Mouse (Mus musculus): ENCODE data around the gene Frrs1l. TPM values are rescaled to one million over a fixed set of nuclear protein-coding genes. Genes with fewer than 3 reads are reported as not detected.

The Frrs1l gene
- polyA plus RNA-seq, 1 experiment from 2014 or later = 0.51 TPM

DNA sequence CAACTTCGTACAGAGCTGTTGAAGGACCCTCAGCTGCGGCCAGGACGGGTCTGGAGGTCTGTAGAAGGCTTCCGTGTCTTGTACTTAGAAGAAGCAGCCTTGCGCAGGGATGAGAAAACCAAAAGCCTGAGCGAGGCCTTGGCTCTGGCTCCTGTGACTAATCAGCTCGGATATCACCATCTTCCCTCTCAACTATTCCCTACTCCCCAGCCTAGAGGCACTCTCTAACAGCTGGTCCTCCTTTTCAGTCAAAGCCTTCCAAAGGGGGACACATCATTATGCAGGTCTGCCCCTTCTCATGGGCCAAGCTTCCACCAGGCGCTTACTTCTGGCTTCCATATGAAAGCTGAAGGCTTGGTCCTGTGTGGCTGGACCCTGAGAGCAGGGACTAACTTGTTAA is 13.7 kb upstream of the Frrs1l start:
- 84% methylated on average over 8 of the region's 8 CpGs for WGBS
- Histone ChIP-seq H3K9me3 (ENCODE audit: control insufficient read depth, low read length) (no peaks in the 10 kb centered on the region), H3K27ac (replicated peaks; ENCODE audit: low read depth, low read length) (no peak overlapping the region), H3K27me3 (ENCODE audit: control insufficient read depth, insufficient read depth, low read length) (no peaks in the 10 kb centered on the region), H3K4me2 (ENCODE audit: low read depth, severe bottlenecking) (no peak overlapping the region), H3K4me1 (ENCODE audit: control insufficient read depth, insufficient read depth, low read length) (no peaks in the 10 kb centered on the region), H3K9ac (ENCODE audit: low read length) (no peak overlapping the region), H3K36me3 (ENCODE audit: control insufficient read depth, insufficient read depth, low read length) (no peaks in the 10 kb centered on the region), H3K4me3 (ENCODE audit: low read depth, low read length) (no peak overlapping the region)
- DNase-seq (ENCODE audit: low spot score) (no peak), ATAC-seq (ENCODE audit: insufficient number of reproducible peaks, low FRiP score, low TSS enrichment, low read depth) (no peak)

DNA sequence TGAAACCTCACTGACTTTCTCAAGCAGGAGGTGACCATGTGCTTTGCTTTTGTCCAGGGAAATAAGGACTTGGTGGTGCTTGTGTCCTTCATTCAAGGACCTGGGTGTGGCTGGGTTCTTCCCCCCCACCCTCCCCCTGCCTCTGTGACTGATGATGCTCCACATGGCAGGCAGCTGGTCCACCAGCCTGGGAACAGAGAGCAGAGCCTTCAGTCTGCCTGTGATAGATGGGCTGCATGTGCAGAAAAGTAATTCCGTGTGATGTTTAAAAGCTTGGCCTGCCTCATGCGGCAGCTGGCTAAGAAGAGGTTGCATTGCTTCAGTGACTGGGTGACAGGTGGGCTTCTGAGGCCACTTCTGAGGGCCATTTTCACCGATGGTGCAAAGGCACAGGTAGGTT is 12.6 kb upstream of the Frrs1l start:
- Histone ChIP-seq H3K4me2 (ENCODE audit: low read depth, severe bottlenecking) (no peak overlapping the region), H3K27ac (replicated peaks; ENCODE audit: low read depth, low read length) (no peak overlapping the region), H3K27me3 (ENCODE audit: control insufficient read depth, insufficient read depth, low read length) (no peaks in the 10 kb centered on the region), H3K9ac (ENCODE audit: low read length) (no peak overlapping the region), H3K4me1 (ENCODE audit: control insufficient read depth, insufficient read depth, low read length) (no peaks in the 10 kb centered on the region), H3K36me3 (ENCODE audit: control insufficient read depth, insufficient read depth, low read length) (no peaks in the 10 kb centered on the region), H3K9me3 (ENCODE audit: control insufficient read depth, low read length) (no peaks in the 10 kb centered on the region), H3K4me3 (ENCODE audit: low read depth, low read length) (no peak overlapping the region)
- DNase-seq (ENCODE audit: low spot score) (no peak), ATAC-seq (ENCODE audit: insufficient number of reproducible peaks, low FRiP score, low TSS enrichment, low read depth) (no peak)
- WGBS = 36% methylated on average over 3 of the region's 3 CpGs

DNA sequence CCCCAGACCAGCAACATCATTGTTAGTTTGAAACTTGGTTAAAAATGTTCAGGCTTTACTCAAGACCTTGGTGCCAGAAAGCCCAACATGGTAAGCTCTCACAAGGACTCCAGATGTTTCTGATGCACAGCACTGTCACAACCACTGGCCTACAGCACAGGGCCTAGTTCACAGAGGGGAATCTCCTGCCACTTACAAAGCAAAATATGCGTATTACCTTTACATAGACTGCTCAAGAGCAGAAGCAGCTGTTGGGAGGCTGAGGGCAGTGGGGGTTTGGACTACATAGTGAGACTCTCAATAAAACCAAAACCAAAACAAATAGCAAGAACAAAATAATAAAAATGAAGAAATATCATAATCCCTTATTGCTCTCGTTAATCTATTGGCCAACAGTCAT is 11.2 kb upstream of the Frrs1l start:
- Histone ChIP-seq H3K9me3 (ENCODE audit: control insufficient read depth, low read length) (no peaks in the 10 kb centered on the region), H3K4me3 (ENCODE audit: low read depth, low read length) (no peak overlapping the region), H3K4me2 (ENCODE audit: low read depth, severe bottlenecking) (no peak overlapping the region), H3K9ac (ENCODE audit: low read length) (no peak overlapping the region), H3K27ac (replicated peaks; ENCODE audit: low read depth, low read length) (no peak overlapping the region), H3K4me1 (ENCODE audit: control insufficient read depth, insufficient read depth, low read length) (no peaks in the 10 kb centered on the region), H3K36me3 (ENCODE audit: control insufficient read depth, insufficient read depth, low read length) (no peaks in the 10 kb centered on the region), H3K27me3 (ENCODE audit: control insufficient read depth, insufficient read depth, low read length) (no peaks in the 10 kb centered on the region)
- ATAC-seq (ENCODE audit: insufficient number of reproducible peaks, low FRiP score, low TSS enrichment, low read depth) (no peak), DNase-seq (ENCODE audit: low spot score) (no peak)
- WGBS = 90% methylated on average over 2 of the region's 2 CpGs

DNA sequence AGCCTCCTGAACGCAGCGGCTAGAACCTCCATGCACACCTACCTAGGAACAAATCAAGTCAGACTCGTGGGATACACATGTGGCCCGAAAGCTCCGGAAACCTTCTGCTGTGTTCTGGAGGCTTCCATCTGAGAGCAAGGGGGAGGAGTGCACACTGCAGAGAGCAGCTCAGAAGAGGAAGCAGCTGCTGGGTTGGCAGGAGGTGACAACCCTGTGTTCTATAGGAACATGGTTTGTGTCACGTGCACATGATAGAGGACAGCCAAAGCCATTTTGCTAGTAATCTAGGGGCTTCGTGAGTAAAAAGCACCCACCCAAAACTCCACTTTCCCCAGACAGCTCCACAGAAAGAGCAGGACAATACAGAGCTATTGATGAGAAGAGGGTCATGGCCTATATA is 3.1 kb upstream of the Frrs1l start:
- Histone ChIP-seq H3K9ac (ENCODE audit: low read length) (no peak overlapping the region), H3K27me3 (ENCODE audit: control insufficient read depth, insufficient read depth, low read length) (peaks cover 26% of the 10 kb centered on the region), H3K27ac (replicated peaks; ENCODE audit: low read depth, low read length) (no peak overlapping the region), H3K9me3 (ENCODE audit: control insufficient read depth, low read length) (no peaks in the 10 kb centered on the region), H3K4me1 (ENCODE audit: control insufficient read depth, insufficient read depth, low read length) (no peaks in the 10 kb centered on the region), H3K4me3 (ENCODE audit: low read depth, low read length) (no peak overlapping the region), H3K4me2 (ENCODE audit: low read depth, severe bottlenecking) (no peak overlapping the region), H3K36me3 (ENCODE audit: control insufficient read depth, insufficient read depth, low read length) (no peaks in the 10 kb centered on the region)
- 85% methylated on average over 7 of the region's 7 CpGs for WGBS
- DNase-seq (ENCODE audit: low spot score) (no peak), ATAC-seq (ENCODE audit: insufficient number of reproducible peaks, low FRiP score, low TSS enrichment, low read depth) (no peak)

DNA sequence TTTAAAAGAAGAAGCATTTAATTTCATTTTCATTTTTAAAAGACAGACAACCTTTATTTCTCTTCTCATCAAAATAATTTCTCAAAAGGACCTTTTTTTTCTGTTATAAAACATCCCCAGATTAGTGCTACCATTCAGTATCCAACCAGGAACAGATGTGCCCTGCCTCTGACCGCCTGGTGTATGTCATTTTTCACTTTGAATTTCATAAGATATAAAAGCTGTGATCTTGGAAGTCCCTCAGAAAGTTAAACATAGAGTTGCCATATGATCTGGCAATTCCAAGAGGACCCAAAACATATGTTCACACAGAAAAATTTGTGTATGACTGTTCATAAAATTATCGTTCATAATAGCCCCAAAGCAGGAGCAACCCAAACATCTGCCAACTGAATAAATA is 1.8 kb upstream of the Frrs1l start:
- Histone ChIP-seq H3K4me3 (ENCODE audit: low read depth, low read length) (no peak overlapping the region), H3K4me1 (ENCODE audit: control insufficient read depth, insufficient read depth, low read length) (no peaks in the 10 kb centered on the region), H3K9ac (ENCODE audit: low read length) (no peak overlapping the region), H3K9me3 (ENCODE audit: control insufficient read depth, low read length) (no peaks in the 10 kb centered on the region), H3K36me3 (ENCODE audit: control insufficient read depth, insufficient read depth, low read length) (no peaks in the 10 kb centered on the region), H3K4me2 (ENCODE audit: low read depth, severe bottlenecking) (no peak overlapping the region), H3K27ac (replicated peaks; ENCODE audit: low read depth, low read length) (no peak overlapping the region), H3K27me3 (ENCODE audit: control insufficient read depth, insufficient read depth, low read length) (peaks cover 26% of the 10 kb centered on the region)
- WGBS = 76% methylated on average over 2 of the region's 2 CpGs
- ATAC-seq (ENCODE audit: insufficient number of reproducible peaks, low FRiP score, low TSS enrichment, low read depth) (no peak), DNase-seq (ENCODE audit: low spot score) (no peak)

DNA sequence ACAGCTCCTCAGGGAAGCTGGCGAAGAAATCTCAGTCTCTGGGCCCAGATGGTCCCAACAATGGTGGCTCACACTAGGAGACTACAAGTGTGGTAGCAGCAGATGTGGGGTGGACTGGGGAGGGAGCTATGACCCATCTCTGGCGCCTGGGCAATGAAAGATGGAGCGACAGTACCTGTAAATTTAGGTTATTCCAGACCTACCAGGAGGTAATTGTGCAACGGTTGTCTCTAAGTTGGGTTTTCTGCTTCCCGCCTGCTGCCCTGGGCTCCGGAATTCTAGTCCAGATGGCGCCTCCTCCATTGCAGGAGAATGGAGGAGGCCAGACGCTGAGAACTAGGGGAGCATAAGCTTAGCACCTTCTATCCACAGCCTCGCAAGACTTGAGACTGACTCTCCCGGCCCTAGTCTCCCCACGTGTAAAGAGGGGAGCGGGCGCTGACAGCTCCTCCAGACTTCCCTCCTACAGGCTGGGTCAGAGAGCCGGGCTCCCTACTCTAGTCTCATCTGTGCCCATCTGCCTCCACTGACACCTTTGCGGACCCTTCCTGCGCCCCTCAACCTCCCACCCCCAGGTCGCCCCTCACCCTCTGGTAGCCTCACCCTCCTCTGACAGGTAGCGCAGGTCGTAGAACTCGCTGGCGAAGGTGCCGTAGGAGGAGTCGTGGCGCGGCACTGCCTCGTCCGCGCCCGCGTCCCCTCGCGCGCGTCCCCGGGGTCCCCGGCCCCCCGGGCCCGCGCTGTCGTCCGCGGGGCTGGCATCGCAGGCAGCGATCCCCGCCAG is 568 bp downstream of the Frrs1l start:
- H3K4me2 ChIP-seq (ENCODE audit: low read depth, severe bottlenecking) = peak overlapping the region; percentile 99
- no peaks in the 10 kb centered on the region for H3K9me3 ChIP-seq (ENCODE audit: control insufficient read depth, low read length)
- ATAC-seq (ENCODE audit: insufficient number of reproducible peaks, low FRiP score, low TSS enrichment, low read depth) (peak; percentile 39), DNase-seq (ENCODE audit: low spot score) (peak; percentile 46)
- 4% methylated on average over 45 of the region's 45 CpGs for WGBS
- H3K36me3 ChIP-seq (ENCODE audit: control insufficient read depth, insufficient read depth, low read length) = no peaks in the 10 kb centered on the region
- peaks cover 26% of the 10 kb centered on the region for H3K27me3 ChIP-seq (ENCODE audit: control insufficient read depth, insufficient read depth, low read length)
- no peaks in the 10 kb centered on the region for H3K4me1 ChIP-seq (ENCODE audit: control insufficient read depth, insufficient read depth, low read length)
- peak overlapping the region; percentile 65 for H3K4me3 ChIP-seq (ENCODE audit: low read depth, low read length)
- peak overlapping the region; percentile 60 for H3K9ac ChIP-seq (ENCODE audit: low read length)
- H3K27ac ChIP-seq (replicated peaks; ENCODE audit: low read depth, low read length) = no peak overlapping the region

DNA sequence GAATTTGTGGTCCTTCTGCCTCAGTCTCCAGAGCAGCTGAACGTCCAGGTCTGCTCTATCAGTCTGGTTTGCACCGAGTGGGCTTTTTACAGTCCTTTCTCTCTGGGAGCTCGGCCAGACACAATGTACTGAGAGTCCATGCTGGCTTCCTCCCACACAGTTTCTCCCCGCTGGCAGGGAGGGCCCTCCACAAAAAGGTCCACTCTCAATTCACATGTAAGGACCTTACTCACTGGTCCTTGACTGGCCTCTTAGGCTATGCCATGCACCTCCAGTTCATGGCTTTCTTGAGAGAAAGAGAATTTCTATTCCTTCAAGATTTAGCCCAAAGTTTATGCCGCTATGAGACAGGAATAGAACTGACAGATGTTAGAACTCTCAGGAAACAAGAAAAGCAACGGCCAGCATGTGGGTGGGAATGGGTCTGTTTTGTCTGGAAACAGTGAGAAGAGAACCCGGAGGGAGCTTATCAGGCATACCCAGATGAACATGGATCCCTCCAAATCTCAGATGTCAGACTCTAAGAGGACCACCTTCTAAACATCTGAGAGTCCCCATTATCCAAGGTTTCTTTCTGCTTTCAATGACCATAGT is 24.5 kb downstream of the Frrs1l start:
- Histone ChIP-seq H3K4me1 (ENCODE audit: control insufficient read depth, insufficient read depth, low read length) (no peaks in the 10 kb centered on the region), H3K4me3 (ENCODE audit: low read depth, low read length) (no peak overlapping the region), H3K27ac (replicated peaks; ENCODE audit: low read depth, low read length) (no peak overlapping the region), H3K36me3 (ENCODE audit: control insufficient read depth, insufficient read depth, low read length) (no peaks in the 10 kb centered on the region), H3K27me3 (ENCODE audit: control insufficient read depth, insufficient read depth, low read length) (no peaks in the 10 kb centered on the region), H3K9ac (ENCODE audit: low read length) (no peak overlapping the region), H3K9me3 (ENCODE audit: control insufficient read depth, low read length) (no peaks in the 10 kb centered on the region), H3K4me2 (ENCODE audit: low read depth, severe bottlenecking) (no peak overlapping the region)
- ATAC-seq (ENCODE audit: insufficient number of reproducible peaks, low FRiP score, low TSS enrichment, low read depth) = no peak
- no peak for DNase-seq (ENCODE audit: low spot score)
- WGBS = 86% methylated on average over 7 of the region's 7 CpGs

DNA sequence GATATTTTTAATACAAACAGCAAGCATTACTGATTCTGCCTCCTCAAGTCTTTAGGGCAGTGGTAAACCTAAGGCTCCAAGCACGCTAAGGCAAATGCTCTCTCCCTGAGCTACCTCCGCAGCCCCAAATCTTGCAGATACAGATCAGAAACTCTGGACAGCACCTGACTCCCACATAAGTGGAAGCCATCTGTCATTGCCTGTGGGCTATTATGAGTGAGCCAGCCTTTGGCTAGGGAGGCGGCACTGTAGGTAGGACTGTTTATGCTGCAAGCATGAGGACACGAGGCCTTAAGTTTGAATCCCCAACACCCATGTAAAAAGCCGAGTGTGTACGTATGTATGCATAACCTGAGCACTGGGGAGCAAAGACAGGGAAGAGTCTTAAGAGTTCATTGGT is 26.5 kb downstream of the Frrs1l start:
- Histone ChIP-seq H3K27me3 (ENCODE audit: control insufficient read depth, insufficient read depth, low read length) (no peaks in the 10 kb centered on the region), H3K4me3 (ENCODE audit: low read depth, low read length) (no peak overlapping the region), H3K4me1 (ENCODE audit: control insufficient read depth, insufficient read depth, low read length) (no peaks in the 10 kb centered on the region), H3K36me3 (ENCODE audit: control insufficient read depth, insufficient read depth, low read length) (no peaks in the 10 kb centered on the region), H3K27ac (replicated peaks; ENCODE audit: low read depth, low read length) (no peak overlapping the region), H3K4me2 (ENCODE audit: low read depth, severe bottlenecking) (no peak overlapping the region), H3K9ac (ENCODE audit: low read length) (no peak overlapping the region), H3K9me3 (ENCODE audit: control insufficient read depth, low read length) (no peaks in the 10 kb centered on the region)
- no peak for DNase-seq (ENCODE audit: low spot score)
- no peak for ATAC-seq (ENCODE audit: insufficient number of reproducible peaks, low FRiP score, low TSS enrichment, low read depth)
- WGBS = 90% methylated on average over 6 of the region's 6 CpGs
